Mouse (Mus musculus): ENCODE results near the gene Pim2.
"Not testable (repeated sequence)": the region's sequence is repeated elsewhere in the genome, so short reads cannot be mapped to it uniquely, and the experiment has no call there.

Pim2 gene

GRCm38 (mm10) chrX:7907735-7908134 is 29.7 kb downstream of the Pim2 start, which contains the start of gene Gm10491:
Gene Gm10491, minus strand, starts transcription at chrX:7907835.
- no peak for DNase-seq (ENCODE audit: low read depth, low spot score)

DNA sequence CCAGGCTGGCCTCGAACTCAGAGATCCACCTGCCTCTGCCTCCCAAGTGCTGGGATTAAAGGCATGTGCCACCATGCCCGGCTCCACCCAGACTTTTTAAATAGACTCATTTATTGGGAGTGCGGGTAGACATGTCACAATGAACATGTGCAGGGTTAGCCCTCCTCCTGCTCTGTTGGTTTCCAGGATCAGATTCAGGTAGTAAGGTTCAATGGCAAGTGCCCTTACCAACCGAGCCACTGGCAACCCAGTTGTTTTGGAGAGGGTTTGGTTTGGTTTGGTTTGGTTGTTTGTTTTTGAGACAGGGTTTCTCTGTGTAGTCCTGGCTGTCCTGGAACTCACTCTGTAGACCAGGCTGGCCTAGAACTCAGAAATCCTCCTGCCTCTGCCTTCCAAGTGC is 31.2 kb downstream of the Pim2 start, which contains the start of gene Gm10490:
Gm10490 (plus strand) TSS at position 301 of the 400 bp plus-strand sequence.
- not testable (repeated sequence) for DNase-seq (ENCODE audit: low read depth, low spot score)

DNA sequence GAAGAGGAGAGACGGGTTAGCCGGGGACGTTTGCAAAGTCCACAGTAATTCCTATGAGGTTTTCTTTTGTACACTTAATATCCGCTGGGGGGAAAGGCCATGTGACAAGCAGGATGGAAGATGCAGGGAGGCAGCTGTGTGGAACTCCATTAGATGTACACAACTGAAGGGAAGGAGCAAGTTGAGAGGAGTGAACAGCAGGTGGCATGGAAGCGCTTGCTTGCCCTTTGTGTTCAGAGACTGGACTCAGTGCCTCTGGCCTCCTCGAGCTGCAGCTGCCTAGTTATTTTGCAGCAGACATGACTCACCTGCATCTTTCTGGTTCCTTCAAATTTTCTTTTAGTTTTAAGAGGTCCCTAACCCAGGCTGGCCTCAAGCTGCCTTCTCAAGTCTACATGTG is 32.4 kb downstream of the Pim2 start:
- no peak for DNase-seq (ENCODE audit: low read depth, low spot score)

- DNase-seq (ENCODE audit: low read depth, low spot score): not testable (repeated sequence)
These were observed 37.6 kb downstream of the Pim2 start for GRCm38 (mm10) chrX:7915669-7916068.

- not testable (repeated sequence) for DNase-seq (ENCODE audit: low read depth, low spot score)
These were observed 39.9 kb downstream of the Pim2 start for GRCm38 (mm10) chrX:7917960-7918359.

GRCm38 (mm10) chrX:7919601-7920383 is 41.7 kb downstream of the Pim2 start, which contains the start of gene Pcsk1n:
Gene Pcsk1n, plus strand, starts transcription at chrX:7919822.
- no peak for DNase-seq (ENCODE audit: low read depth, low spot score)

- DNase-seq (ENCODE audit: low read depth, low spot score): no peak
These were observed 44.0 kb downstream of the Pim2 start for GRCm38 (mm10) chrX:7922032-7922431.

DNA sequence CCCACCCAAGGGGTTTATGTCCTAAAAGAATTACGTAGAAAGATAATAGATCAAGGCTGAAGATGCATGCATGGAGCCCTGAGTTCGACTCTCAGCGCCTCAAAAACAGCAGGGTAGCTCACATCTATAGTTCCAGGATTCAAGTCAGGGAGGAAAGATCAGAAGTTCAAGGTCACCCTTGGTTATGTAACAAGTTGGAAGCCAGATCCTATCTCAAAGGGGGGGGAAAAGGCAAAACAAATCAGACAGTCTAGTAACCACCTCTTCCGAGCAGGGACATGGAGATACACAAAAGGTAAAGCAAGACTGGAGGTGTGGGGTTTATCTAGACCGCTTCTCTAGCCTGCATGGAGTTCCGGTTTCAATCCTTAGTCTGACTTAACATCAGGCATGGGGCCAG is 48.2 kb downstream of the Pim2 start:
- DNase-seq (ENCODE audit: low read depth, low spot score): no peak

DNA sequence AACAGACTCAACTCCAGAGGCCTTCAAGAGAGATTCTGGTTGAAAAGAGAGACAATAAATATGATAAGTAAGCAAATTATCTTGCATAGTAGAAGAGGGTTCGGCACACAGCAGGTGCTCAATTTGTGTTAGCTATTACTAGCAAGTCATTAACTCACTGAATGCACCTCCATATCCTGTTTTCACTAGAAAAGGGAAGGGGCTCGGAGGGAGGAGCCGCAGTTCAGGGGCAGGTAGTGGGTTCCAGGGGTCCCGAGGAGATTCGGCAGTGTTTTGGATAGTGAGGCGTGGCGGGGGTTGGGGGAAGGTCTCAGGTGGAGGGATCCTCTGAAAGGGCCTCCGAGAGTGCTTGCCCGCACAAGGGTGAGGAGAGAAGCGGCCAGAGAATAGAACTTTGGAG is 49.1 kb downstream of the Pim2 start:
- no peak for DNase-seq (ENCODE audit: low read depth, low spot score)

GRCm38 (mm10) chrX:7928270-7928790 is 50.3 kb downstream of the Pim2 start, which contains the start of gene Eras:
Gene Eras, minus strand, starts transcription at chrX:7928607.
- no peak for DNase-seq (ENCODE audit: low read depth, low spot score)

Measured in forelimb bud, embryonic 11.5 days (tissue).